Mouse (Mus musculus): ENCODE measurements around the gene Wasf2.

DNA sequence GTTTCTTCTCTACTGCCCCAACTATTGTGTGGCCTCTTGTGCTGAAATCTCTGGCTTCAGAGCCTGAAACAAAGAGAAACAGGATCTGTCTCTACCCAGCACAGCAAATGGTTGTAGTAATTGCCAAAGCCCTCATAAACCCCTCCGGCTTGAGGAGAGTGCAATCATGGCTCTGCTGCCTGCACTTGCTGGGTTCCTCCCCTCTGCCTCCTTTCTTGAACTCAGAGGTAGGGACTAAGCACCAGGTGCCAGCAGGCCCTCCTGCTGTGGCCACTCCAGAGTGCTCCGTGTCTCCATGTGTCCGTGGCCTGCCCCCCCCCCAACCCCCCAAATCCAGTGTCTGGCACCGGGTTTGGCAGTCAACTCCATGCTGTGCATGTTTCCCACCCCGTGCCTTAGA, 67.0 kb downstream of the Wasf2 start:
- TF ChIP-seq GATA1 (IDR thresholded peaks at IDR 0.05; ENCODE audit: low read length): no peak
- TF ChIP-seq TAL1 (IDR thresholded peaks at IDR 0.05; ENCODE audit: low read length): no peak

Data from erythroblast, embryonic 14.5 days (primary cell).